Mouse (Mus musculus): Measurements from ENCODE around the gene Gdpd3. TPM values are rescaled to one million over a fixed set of nuclear protein-coding genes. Genes with fewer than 3 reads are reported as not detected.

The Gdpd3 gene
- polyA plus RNA-seq, 1 experiment from 2014 or later, result 1.8 TPM

DNA sequence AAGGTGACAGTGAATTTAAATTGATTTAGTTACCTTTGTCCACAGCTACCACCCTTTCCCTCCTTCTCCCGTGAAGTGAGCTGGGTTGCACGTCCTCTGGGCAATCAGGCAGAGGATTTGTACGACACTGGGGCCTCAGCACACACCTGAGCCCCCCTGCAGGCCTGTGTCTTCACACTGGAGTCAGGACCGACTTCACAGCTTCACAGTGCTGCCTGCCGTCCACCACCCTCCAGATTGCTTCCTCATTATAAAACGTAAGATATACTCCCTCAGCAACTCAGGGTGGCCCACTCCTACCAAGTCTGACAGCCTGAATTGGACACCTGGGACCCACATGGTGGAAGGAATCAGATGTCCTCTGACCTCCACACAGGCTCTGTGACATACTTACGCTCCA lies 7.6 kb upstream of the Gdpd3 start:
- Histone ChIP-seq H3K27me3 (ENCODE audit: control insufficient read depth, insufficient read depth, low read length) (no peaks in the 10 kb centered on the region), H3K9me3 (ENCODE audit: control insufficient read depth, low read length) (no peaks in the 10 kb centered on the region), H3K36me3 (replicated peaks; ENCODE audit: control insufficient read depth, insufficient read depth) (peaks cover 8% of the 10 kb centered on the region), H3K27ac (no peak overlapping the region), H3K4me3 (replicated peaks; ENCODE audit: low read length) (no peak overlapping the region), H3K4me2 (replicated peaks) (no peak overlapping the region), H3K9ac (no peak overlapping the region), H3K4me1 (replicated peaks; ENCODE audit: control insufficient read depth, insufficient read depth, low read length) (peaks cover 36% of the 10 kb centered on the region)
- 54% methylated on average over 7 of the region's 7 CpGs for WGBS
- ATAC-seq (ENCODE audit: low FRiP score), result no peak
- no peak for DNase-seq (ENCODE audit: low spot score)

GRCm38 (mm10) chr7:126759050-126759671 lies 7.0 kb upstream of the Gdpd3 start, which contains the start of gene Mapk3:
Gene Mapk3, plus strand, starts transcription at chr7:126759601.
- ATAC-seq (ENCODE audit: low FRiP score), result peak; percentile 66
- peak; percentile 91 for DNase-seq (ENCODE audit: low spot score)
- Histone ChIP-seq H3K9me3 (ENCODE audit: control insufficient read depth, low read length) (no peaks in the 10 kb centered on the region), H3K4me2 (replicated peaks) (peak within 1 kb of the TSS; percentile 77), H3K9ac (peak within 1 kb of the TSS; percentile 81), H3K4me1 (replicated peaks; ENCODE audit: control insufficient read depth, insufficient read depth, low read length) (peaks cover 36% of the 10 kb centered on the region), H3K27me3 (ENCODE audit: control insufficient read depth, insufficient read depth, low read length) (no peaks in the 10 kb centered on the region), H3K4me3 (replicated peaks; ENCODE audit: low read length) (peak within 1 kb of the TSS; percentile 78), H3K36me3 (replicated peaks; ENCODE audit: control insufficient read depth, insufficient read depth) (peaks cover 14% of the 10 kb centered on the region), H3K27ac (peak within 1 kb of the TSS; percentile 87)
- 2% methylated on average over 18 of the region's 38 CpGs for WGBS

- H3K27me3 ChIP-seq (ENCODE audit: control insufficient read depth, insufficient read depth, low read length), result no peaks in the 10 kb centered on the region
- peaks cover 32% of the 10 kb centered on the region for H3K4me1 ChIP-seq (replicated peaks; ENCODE audit: control insufficient read depth, insufficient read depth, low read length)
- no peaks in the 10 kb centered on the region for H3K9me3 ChIP-seq (ENCODE audit: control insufficient read depth, low read length)
- H3K9ac ChIP-seq, result peak overlapping the region; percentile 81
- peak overlapping the region; percentile 87 for H3K27ac ChIP-seq
- peaks cover 21% of the 10 kb centered on the region for H3K36me3 ChIP-seq (replicated peaks; ENCODE audit: control insufficient read depth, insufficient read depth)
- H3K4me3 ChIP-seq (replicated peaks; ENCODE audit: low read length), result peak overlapping the region; percentile 78
- WGBS, result 1% methylated on average over 21 of the region's 24 CpGs
- DNase-seq (ENCODE audit: low spot score) (no peak), ATAC-seq (ENCODE audit: low FRiP score) (peak; percentile 44)
- peak overlapping the region; percentile 77 for H3K4me2 ChIP-seq (replicated peaks)
These were observed 6.3 kb upstream of the Gdpd3 start for GRCm38 (mm10) chr7:126759672-126760390.

DNA sequence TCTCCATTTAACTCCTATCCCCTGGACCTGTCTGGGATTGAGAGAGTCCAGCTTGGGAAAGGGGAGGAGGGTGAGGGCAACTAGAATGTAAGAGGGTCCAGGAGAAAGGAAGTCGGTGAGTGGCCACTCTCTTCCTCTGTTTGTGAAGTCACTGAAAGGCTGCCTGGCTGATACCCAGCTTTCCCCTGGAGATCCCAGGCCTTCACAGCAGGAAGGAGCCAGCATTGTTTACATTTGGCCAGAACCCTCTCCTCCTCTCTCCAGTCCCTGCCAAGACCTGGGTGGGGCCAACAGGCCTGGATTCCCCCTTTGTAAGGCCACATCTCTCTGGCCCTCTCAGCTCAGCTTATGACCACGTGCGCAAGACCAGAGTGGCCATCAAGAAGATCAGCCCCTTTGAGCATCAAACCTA lies 5.7 kb upstream of the Gdpd3 start:
- peak overlapping the region; percentile 87 for H3K27ac ChIP-seq
- peak overlapping the region; percentile 77 for H3K4me2 ChIP-seq (replicated peaks)
- H3K9ac ChIP-seq, result peak overlapping the region; percentile 81
- no peaks in the 10 kb centered on the region for H3K9me3 ChIP-seq (ENCODE audit: control insufficient read depth, low read length)
- peaks cover 26% of the 10 kb centered on the region for H3K36me3 ChIP-seq (replicated peaks; ENCODE audit: control insufficient read depth, insufficient read depth)
- ATAC-seq (ENCODE audit: low FRiP score) (peak; percentile 38; the same call in 1 of the 2 replicates), DNase-seq (ENCODE audit: low spot score) (peak; percentile 54)
- peak overlapping the region; percentile 78 for H3K4me3 ChIP-seq (replicated peaks; ENCODE audit: low read length)
- WGBS, result 12% methylated on average over 3 of the region's 3 CpGs
- peaks cover 28% of the 10 kb centered on the region for H3K4me1 ChIP-seq (replicated peaks; ENCODE audit: control insufficient read depth, insufficient read depth, low read length)
- no peaks in the 10 kb centered on the region for H3K27me3 ChIP-seq (ENCODE audit: control insufficient read depth, insufficient read depth, low read length)

GRCm38 (mm10) chr7:126760956-126761355 lies 5.2 kb upstream of the Gdpd3 start:
- ATAC-seq (ENCODE audit: low FRiP score) (no peak), DNase-seq (ENCODE audit: low spot score) (no peak)
- H3K4me1 ChIP-seq (replicated peaks; ENCODE audit: control insufficient read depth, insufficient read depth, low read length), result peaks cover 28% of the 10 kb centered on the region
- H3K9ac ChIP-seq, result peak overlapping the region; percentile 81
- peak overlapping the region; percentile 77 for H3K4me2 ChIP-seq (replicated peaks)
- H3K27ac ChIP-seq, result peak overlapping the region; percentile 87
- peak overlapping the region; percentile 78 for H3K4me3 ChIP-seq (replicated peaks; ENCODE audit: low read length)
- H3K9me3 ChIP-seq (ENCODE audit: control insufficient read depth, low read length), result no peaks in the 10 kb centered on the region
- no peaks in the 10 kb centered on the region for H3K27me3 ChIP-seq (ENCODE audit: control insufficient read depth, insufficient read depth, low read length)
- 69% methylated on average over 4 of the region's 4 CpGs for WGBS
- H3K36me3 ChIP-seq (replicated peaks; ENCODE audit: control insufficient read depth, insufficient read depth), result peaks cover 32% of the 10 kb centered on the region

GRCm38 (mm10) chr7:126761529-126762067 lies 4.5 kb upstream of the Gdpd3 start:
- DNase-seq (ENCODE audit: low spot score) (no peak), ATAC-seq (ENCODE audit: low FRiP score) (no peak)
- no peaks in the 10 kb centered on the region for H3K9me3 ChIP-seq (ENCODE audit: control insufficient read depth, low read length)
- H3K27ac ChIP-seq, result peak overlapping the region; percentile 44; the same call in 1 of the 2 replicates
- WGBS, result 77% methylated on average over 6 of the region's 6 CpGs
- peak overlapping the region; percentile 77 for H3K4me2 ChIP-seq (replicated peaks)
- no peak overlapping the region for H3K9ac ChIP-seq
- 0 out of 2 replicates have a peak overlapping the region, but pooled peaks have one; percentile 78 for H3K4me3 ChIP-seq (replicated peaks; ENCODE audit: low read length)
- no peaks in the 10 kb centered on the region for H3K27me3 ChIP-seq (ENCODE audit: control insufficient read depth, insufficient read depth, low read length)
- peaks cover 28% of the 10 kb centered on the region for H3K4me1 ChIP-seq (replicated peaks; ENCODE audit: control insufficient read depth, insufficient read depth, low read length)
- H3K36me3 ChIP-seq (replicated peaks; ENCODE audit: control insufficient read depth, insufficient read depth), result peaks cover 38% of the 10 kb centered on the region

GRCm38 (mm10) chr7:126762471-126763008 lies 3.6 kb upstream of the Gdpd3 start:
- Histone ChIP-seq H3K36me3 (replicated peaks; ENCODE audit: control insufficient read depth, insufficient read depth) (peaks cover 47% of the 10 kb centered on the region), H3K9me3 (ENCODE audit: control insufficient read depth, low read length) (no peaks in the 10 kb centered on the region), H3K4me2 (replicated peaks) (peak overlapping the region; percentile 33), H3K27ac (peak overlapping the region; percentile 41; the same call in 1 of the 2 replicates), H3K4me3 (replicated peaks; ENCODE audit: low read length) (peak overlapping the region; percentile 6), H3K9ac (peak overlapping the region; percentile 36), H3K27me3 (ENCODE audit: control insufficient read depth, insufficient read depth, low read length) (no peaks in the 10 kb centered on the region), H3K4me1 (replicated peaks; ENCODE audit: control insufficient read depth, insufficient read depth, low read length) (peaks cover 28% of the 10 kb centered on the region)
- ATAC-seq (ENCODE audit: low FRiP score) (no peak), DNase-seq (ENCODE audit: low spot score) (no peak)
- WGBS, result 63% methylated on average over 17 of the region's 17 CpGs

- 93% methylated on average over 9 of the region's 9 CpGs for WGBS
- no peaks in the 10 kb centered on the region for H3K9me3 ChIP-seq (ENCODE audit: control insufficient read depth, low read length)
- H3K27ac ChIP-seq, result no peak overlapping the region
- DNase-seq (ENCODE audit: low spot score) (no peak), ATAC-seq (ENCODE audit: low FRiP score) (no peak)
- H3K9ac ChIP-seq, result no peak overlapping the region
- peaks cover 25% of the 10 kb centered on the region for H3K4me1 ChIP-seq (replicated peaks; ENCODE audit: control insufficient read depth, insufficient read depth, low read length)
- no peak overlapping the region for H3K4me3 ChIP-seq (replicated peaks; ENCODE audit: low read length)
- no peaks in the 10 kb centered on the region for H3K27me3 ChIP-seq (ENCODE audit: control insufficient read depth, insufficient read depth, low read length)
- H3K4me2 ChIP-seq (replicated peaks), result no peak overlapping the region
- peaks cover 77% of the 10 kb centered on the region for H3K36me3 ChIP-seq (replicated peaks; ENCODE audit: control insufficient read depth, insufficient read depth)
These were observed 594 bp upstream of the Gdpd3 start for GRCm38 (mm10) chr7:126765540-126765939.

- Histone ChIP-seq H3K36me3 (replicated peaks; ENCODE audit: control insufficient read depth, insufficient read depth) (peaks cover 86% of the 10 kb centered on the region), H3K27me3 (ENCODE audit: control insufficient read depth, insufficient read depth, low read length) (no peaks in the 10 kb centered on the region), H3K4me1 (replicated peaks; ENCODE audit: control insufficient read depth, insufficient read depth, low read length) (peaks cover 11% of the 10 kb centered on the region), H3K27ac (no peak overlapping the region), H3K9me3 (ENCODE audit: control insufficient read depth, low read length) (no peaks in the 10 kb centered on the region), H3K4me3 (replicated peaks; ENCODE audit: low read length) (no peak overlapping the region), H3K9ac (no peak overlapping the region), H3K4me2 (replicated peaks) (no peak overlapping the region)
- WGBS, result 95% methylated on average over 8 of the region's 8 CpGs
- DNase-seq (ENCODE audit: low spot score), result no peak
- ATAC-seq (ENCODE audit: low FRiP score), result no peak
These were observed 867 bp downstream of the Gdpd3 start for GRCm38 (mm10) chr7:126767001-126767400.

Data from hindbrain, embryonic 14.5 days (tissue).